Mouse (Mus musculus) CH12.LX (cell line): Measurements from ENCODE around the gene Sec11a. TPM values are rescaled to one million over a fixed set of nuclear protein-coding genes. Genes with fewer than 3 reads are reported as not detected.

Source experiments
- DNase-seq: peaks from one replicate; pipeline ENCODE4 v3.0.0-alpha.2; 2013; ENCODE audit errors: extremely low read depth
- H3K27ac ChIP-seq: 2 replicates; pipeline ENCODE4 v1.5.1; 2012; ENCODE audit warnings: low read depth, mild to moderate bottlenecking, control low read depth, moderate library complexity; ENCODE audit not compliant: insufficient read depth
- H3K27me3 ChIP-seq: replicated peaks from 2 replicates; pipeline ENCODE3; 2012; ENCODE audit warnings: inconsistent platforms
- H3K36me3 ChIP-seq, 2 experiments: replicated peaks in 1 of 2; 2 replicates each; pipeline versions ENCODE3 to v1.6.1; 2012; ENCODE audit warnings: inconsistent platforms in 1 of 2, low read length in 1 of 2, mild to moderate bottlenecking in 1 of 2, mixed read lengths in 1 of 2, moderate library complexity in 1 of 2; ENCODE audit not compliant: control insufficient read depth in 1 of 2, insufficient read depth in 1 of 2
- H3K4me1 ChIP-seq, 2 experiments: 2 replicates each; pipeline ENCODE4 v1.6.1; 2012; ENCODE audit warnings: inconsistent platforms in 1 of 2, moderate library complexity in 1 of 2; ENCODE audit not compliant: insufficient read depth in 2 of 2, control insufficient read depth in 1 of 2
- H3K4me2 ChIP-seq: 2 replicates; pipeline ENCODE4 v1.6.1; 2012; ENCODE audit warnings: low read depth, mild to moderate bottlenecking, control low read depth; ENCODE audit not compliant: poor library complexity, insufficient read depth, severe bottlenecking
- H3K4me3 ChIP-seq, 3 experiments: fragments of 150-350 bp in 1 of 3; sonication (generic) in 1 of 3; replicated peaks in 1 of 3; 2 replicates each; pipeline versions ENCODE3 to v1.5.1; 2011 to 2012; ENCODE audit warnings: low read depth in 2 of 3, low read length in 2 of 3, mild to moderate bottlenecking in 2 of 3, moderate library complexity in 2 of 3, control low read depth in 1 of 3, improper control_type of control experiment in 1 of 3, inconsistent platforms in 1 of 3, mixed read lengths in 1 of 3; ENCODE audit not compliant: poor library complexity in 1 of 3
- H3K79me2 ChIP-seq: replicated peaks from 2 replicates; pipeline ENCODE4 v1.6.1; 2012; ENCODE audit warnings: mild to moderate bottlenecking, moderate library complexity; ENCODE audit not compliant: control insufficient read depth, poor library complexity, insufficient read depth, severe bottlenecking; ENCODE audit errors: extremely low read depth
- H3K9ac ChIP-seq: 2 replicates; pipeline ENCODE4 v1.6.1; 2012; ENCODE audit warnings: low read depth, mild to moderate bottlenecking, control low read depth, moderate library complexity; ENCODE audit not compliant: insufficient read depth
- H3K9me3 ChIP-seq: replicated peaks from 2 replicates; pipeline ENCODE3; 2012; ENCODE audit warnings: low read length, inconsistent platforms, mixed read lengths
- BHLHE40 ChIP-seq: IDR thresholded peaks from 2 replicates; pipeline ENCODE4 v1.6.1; 2011; ENCODE audit warnings: mild to moderate bottlenecking, low read depth, low read length, improper control_type of control experiment
- CHD1 ChIP-seq: IDR thresholded peaks from 2 replicates; pipeline ENCODE4 v1.6.1; 2012; ENCODE audit warnings: low read depth, low read length, improper control_type of control experiment, inconsistent platforms
- CHD2 ChIP-seq: IDR thresholded peaks from 2 replicates; pipeline ENCODE4 v1.6.1; 2011; ENCODE audit warnings: low read length, improper control_type of control experiment
- E2F4 ChIP-seq: IDR thresholded peaks from 2 replicates; pipeline ENCODE4 v1.6.1; 2011; ENCODE audit warnings: low read depth, low read length, improper control_type of control experiment; ENCODE audit not compliant: insufficient replicate concordance
- ELF1 ChIP-seq: IDR thresholded peaks from 2 replicates; pipeline ENCODE4 v1.6.1; 2014; ENCODE audit warnings: low read depth, mild to moderate bottlenecking, inconsistent platforms, low read length, improper control_type of control experiment
- EP300 ChIP-seq: IDR thresholded peaks from 2 replicates; pipeline ENCODE4 v1.6.1; 2011; ENCODE audit warnings: low read length, improper control_type of control experiment
- ETS1 ChIP-seq: conservative IDR thresholded peaks from 2 replicates; pipeline ENCODE4 v1.6.1; 2012; ENCODE audit warnings: low read depth, mild to moderate bottlenecking, inconsistent platforms, low read length, improper control_type of control experiment, moderate library complexity
- GABPA ChIP-seq: IDR thresholded peaks from 2 replicates; pipeline ENCODE4 v1.6.1; 2012; ENCODE audit warnings: low read depth, low read length, improper control_type of control experiment, inconsistent platforms; ENCODE audit not compliant: insufficient replicate concordance
- HCFC1 ChIP-seq: IDR thresholded peaks from 2 replicates; pipeline ENCODE4 v1.6.1; 2012; ENCODE audit warnings: low read depth, mild to moderate bottlenecking, inconsistent platforms, low read length, improper control_type of control experiment
- IRF4 ChIP-seq: IDR thresholded peaks from 2 replicates; pipeline ENCODE4 v1.6.1; 2014; ENCODE audit warnings: low read depth, mild to moderate bottlenecking, inconsistent platforms, low read length, improper control_type of control experiment
- JUND ChIP-seq: conservative IDR thresholded peaks from 2 replicates; pipeline ENCODE4 v1.6.1; 2011; ENCODE audit warnings: low read depth, low read length, improper control_type of control experiment
- KAT2A ChIP-seq: IDR thresholded peaks from 2 replicates; pipeline ENCODE4 v1.6.1; 2012; ENCODE audit warnings: low read length, improper control_type of control experiment, inconsistent platforms; ENCODE audit not compliant: insufficient replicate concordance
- MAFK ChIP-seq: IDR thresholded peaks from 2 replicates; pipeline ENCODE4 v1.6.1; 2011; ENCODE audit warnings: low read length, improper control_type of control experiment; ENCODE audit not compliant: insufficient replicate concordance
- MAX ChIP-seq: IDR thresholded peaks from 2 replicates; pipeline ENCODE4 v1.6.1; 2011; ENCODE audit warnings: low read length, improper control_type of control experiment
- MAZ ChIP-seq: IDR thresholded peaks from 2 replicates; pipeline ENCODE4 v1.6.1; 2012; ENCODE audit warnings: low read depth, mild to moderate bottlenecking, inconsistent platforms, low read length, improper control_type of control experiment, moderate library complexity
- MYC ChIP-seq: IDR thresholded peaks from 2 replicates; pipeline ENCODE4 v1.6.1; 2011; ENCODE audit warnings: low read depth, mild to moderate bottlenecking, improper control_type of control experiment, low read length
- NELFE ChIP-seq: IDR thresholded peaks from 2 replicates; pipeline ENCODE4 v1.6.1; 2011; ENCODE audit warnings: low read depth, low read length, improper control_type of control experiment
- NRF1 ChIP-seq: IDR thresholded peaks from 2 replicates; pipeline ENCODE4 v1.6.1; 2014; ENCODE audit warnings: low read depth, mild to moderate bottlenecking, inconsistent platforms, low read length, improper control_type of control experiment, moderate library complexity
- PAX5 ChIP-seq: IDR thresholded peaks from 2 replicates; pipeline ENCODE4 v1.6.1; 2012; ENCODE audit warnings: low read length, inconsistent platforms, mixed read lengths
- RAD21 ChIP-seq: IDR thresholded peaks from 2 replicates; pipeline ENCODE4 v1.6.1; 2011; ENCODE audit warnings: low read depth, mild to moderate bottlenecking, low read length, improper control_type of control experiment, moderate library complexity
- RCOR1 ChIP-seq: conservative IDR thresholded peaks from 2 replicates; pipeline ENCODE4 v1.6.1; 2012; ENCODE audit warnings: low read depth, mild to moderate bottlenecking, inconsistent platforms, low read length, improper control_type of control experiment
- SMC3 ChIP-seq: IDR thresholded peaks from 2 replicates; pipeline ENCODE4 v1.6.1; 2011; ENCODE audit warnings: low read depth, low read length, improper control_type of control experiment
- TCF12 ChIP-seq: IDR thresholded peaks from 2 replicates; pipeline ENCODE4 v1.6.1; 2014; ENCODE audit warnings: low read depth, mild to moderate bottlenecking, inconsistent platforms, low read length, improper control_type of control experiment
- UBTF ChIP-seq: IDR thresholded peaks from 2 replicates; pipeline ENCODE4 v1.6.1; 2012; ENCODE audit warnings: low read depth, mild to moderate bottlenecking, inconsistent platforms, low read length, improper control_type of control experiment, moderate library complexity
- USF2 ChIP-seq: conservative IDR thresholded peaks from 2 replicates; pipeline ENCODE4 v1.6.1; 2011; ENCODE audit warnings: low read depth, low read length, improper control_type of control experiment
- ZC3H11A ChIP-seq: IDR thresholded peaks from 2 replicates; pipeline ENCODE4 v1.6.1; 2012; ENCODE audit warnings: low read depth, mild to moderate bottlenecking, inconsistent platforms, low read length, improper control_type of control experiment
- ZKSCAN1 ChIP-seq: IDR thresholded peaks from 2 replicates; pipeline ENCODE4 v1.6.1; 2012; ENCODE audit warnings: low read depth, inconsistent platforms, low read length, improper control_type of control experiment, borderline replicate concordance
- ZMIZ1 ChIP-seq: IDR thresholded peaks from 2 replicates; pipeline ENCODE4 v1.6.1; 2012; ENCODE audit warnings: low read depth, mild to moderate bottlenecking, inconsistent platforms, low read length, improper control_type of control experiment
- dilution Hi-C: fragments of 300-500 bp; cut with MboI; formaldehyde crosslinking; loops from 2 replicates; pipeline ENCODE4 v1.14.3; 2020; ENCODE audit warnings: low sequenced_read_pairs; ENCODE audit not compliant: extremely low pct_unique_long_range_greater_than_20kb, extremely low pct_ligation_motif_present
- in situ Hi-C: fragments of 300-500 bp; cut with MboI; formaldehyde crosslinking; loops from 3 replicates; pipeline ENCODE4 v1.14.3; 2019; ENCODE audit warnings: low sequenced_read_pairs, low pct_ligation_motif_present, low pct_unique_long_range_greater_than_20kb, mixed read lengths
- polyA plus RNA-seq: library from polyadenylated mRNA; unstranded; fragments of >175 nt; gene quantifications from 2 replicates; pipeline ENCODE4 v1.2.1, GENCODE M21; 2012; ENCODE audit warnings: low read depth; ENCODE audit not compliant: insufficient read length
- total RNA-seq, 2 experiments: library from RNA; depleted of rRNA; stranded (reverse); fragments of 300-350 nt in 1 of 2; fragments of >200 nt in 1 of 2; gene quantifications; 2 replicates each; pipeline ENCODE4 v1.2.3; 2012 to 2014

Sec11a gene
- total and polyA plus RNA-seq, 3 experiments = 93.5 to 141 (median 126) TPM

DNA sequence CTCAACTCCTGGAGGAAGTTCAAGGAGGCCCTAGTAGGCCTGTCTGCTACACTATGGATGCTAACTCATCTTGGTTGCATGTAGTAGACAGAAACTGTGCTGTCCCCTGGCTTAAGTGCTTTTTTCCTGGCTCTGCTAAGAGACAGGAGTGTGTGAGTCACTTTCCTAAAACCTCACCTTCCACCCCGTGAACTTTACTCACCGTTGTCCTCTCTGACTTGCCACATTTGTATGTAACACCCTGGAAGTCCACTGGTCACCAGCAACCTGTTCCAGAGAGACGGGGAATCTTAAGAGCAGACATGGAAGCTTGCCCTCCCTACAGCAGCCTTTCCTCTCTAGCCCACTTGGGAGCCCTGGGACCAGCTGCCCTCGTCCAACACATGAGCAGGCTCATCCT lies 49.9 kb downstream of the Sec11a start:
- no peak for TF ChIP-seq SMC3
- no peak for TF ChIP-seq MYC
- no peak for TF ChIP-seq BHLHE40
- no peak for TF ChIP-seq EP300
- TF ChIP-seq PAX5 = no peak
- TF ChIP-seq NRF1 = no peak
- TF ChIP-seq USF2 = no peak
- TF ChIP-seq MAZ = no peak
- no peak for TF ChIP-seq JUND
- no peak for TF ChIP-seq ETS1
- TF ChIP-seq E2F4 = no peak
- no peak for TF ChIP-seq TCF12
- no peak for TF ChIP-seq HCFC1
- TF ChIP-seq IRF4 = no peak
- TF ChIP-seq GABPA = no peak
- no peak for TF ChIP-seq UBTF
- TF ChIP-seq ELF1 = no peak
- TF ChIP-seq NELFE = no peak
- no peak for TF ChIP-seq ZKSCAN1
- no peaks in the 10 kb centered on the region for H3K9me3 ChIP-seq
- peaks cover 45 to 73% of the 10 kb centered on the region in 2 experiments for H3K36me3 ChIP-seq
- DNase-seq = no peak
- H3K79me2 ChIP-seq = peaks cover 13% of the 10 kb centered on the region
- in situ Hi-C loops = loop anchor here (25.0 kb wide), 1 partner anchor 415 kb away; no protein-coding TSS in a partner anchor
- peaks cover 3 to 35% of the 10 kb centered on the region in 2 experiments; a peak in 3 of 4 replicates for H3K4me1 ChIP-seq
- H3K9ac ChIP-seq = no peak overlapping the region
- no peaks in the 10 kb centered on the region for H3K27me3 ChIP-seq
- H3K4me2 ChIP-seq = no peak overlapping the region
- H3K27ac ChIP-seq = no peak overlapping the region
- dilution Hi-C loops = no loop called here
- H3K4me3 ChIP-seq = no peak overlapping the region

DNA sequence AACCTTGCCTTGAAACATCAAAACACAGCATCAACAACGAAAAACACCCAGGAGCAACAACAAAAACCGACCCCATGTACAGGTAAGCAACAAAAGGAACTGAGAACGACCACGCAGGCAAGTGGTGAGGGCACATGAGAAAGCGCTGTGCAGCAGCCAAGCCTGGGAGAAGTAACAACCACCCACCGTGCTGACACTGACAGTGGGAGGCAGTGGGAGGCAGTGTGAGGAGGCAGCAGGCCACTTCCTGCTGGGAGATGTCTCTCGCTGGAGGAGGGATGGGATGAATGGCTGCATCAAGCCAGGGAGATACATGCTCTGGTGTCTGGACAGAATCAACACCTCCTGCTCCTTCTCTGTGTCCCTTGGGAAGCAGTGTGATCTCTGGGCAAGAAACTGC lies 50.4 kb downstream of the Sec11a start:
- Histone ChIP-seq H3K27me3 (no peaks in the 10 kb centered on the region), H3K4me3 (no peak overlapping the region), H3K9ac (no peak overlapping the region), H3K27ac (no peak overlapping the region), H3K4me1 (peaks cover 3 to 29% of the 10 kb centered on the region in 2 experiments; a peak in 3 of 4 replicates), H3K36me3 (peaks cover 51 to 73% of the 10 kb centered on the region in 2 experiments), H3K4me2 (no peak overlapping the region), H3K79me2 (peaks cover 13% of the 10 kb centered on the region), H3K9me3 (no peaks in the 10 kb centered on the region)
- TF ChIP-seq ELF1 (no peak), ZC3H11A (no peak), MYC (no peak), CHD1 (no peak), ZKSCAN1 (no peak), RCOR1 (no peak), MAFK (no peak), EP300 (no peak), MAX (no peak), ZMIZ1 (no peak), CHD2 (no peak), RAD21 (no peak), IRF4 (no peak), KAT2A (no peak), USF2 (no peak), SMC3 (no peak), MAZ (no peak)
- DNase-seq = no peak
- dilution Hi-C loops (no loop called here), in situ Hi-C loops (loop anchor here (25.0 kb wide), 1 partner anchor 415 kb away; no protein-coding TSS in a partner anchor)
